Mouse (Mus musculus) heart, embryonic 10.5 days (tissue): ENCODE data around the gene Cep63. TPM values are rescaled to one million over a fixed set of nuclear protein-coding genes. Genes with fewer than 3 reads are reported as not detected.
A peak's percentile ranks its signal among the peaks of the same experiment; 100 is the strongest.

ENCODE experiments used
- DNase-seq: peaks from one replicate; pipeline ENCODE4 v3.0.0-alpha.2; 2017; ENCODE audit warnings: low spot score
- H3K27ac ChIP-seq: fragments of 300-500 bp; sonication (generic); 2 replicates; pipeline ENCODE4 v1.5.1; 2016; ENCODE audit warnings: mild to moderate bottlenecking
- H3K27me3 ChIP-seq: fragments of 300-500 bp; sonication (generic); 2 replicates; pipeline ENCODE4 v1.6.1; 2016; ENCODE audit warnings: mild to moderate bottlenecking; ENCODE audit not compliant: poor library complexity, insufficient read depth, severe bottlenecking
- H3K36me3 ChIP-seq: fragments of 300-500 bp; sonication (generic); 2 replicates; pipeline ENCODE4 v1.6.1; 2016; ENCODE audit warnings: mild to moderate bottlenecking, moderate library complexity
- H3K4me1 ChIP-seq: fragments of 300-500 bp; sonication (generic); 2 replicates; pipeline ENCODE4 v1.6.1; 2016; ENCODE audit warnings: mild to moderate bottlenecking
- H3K4me3 ChIP-seq: fragments of 300-500 bp; sonication (generic); 2 replicates; pipeline ENCODE4 v1.5.1; 2016; ENCODE audit warnings: mild to moderate bottlenecking, moderate library complexity
- H3K9me3 ChIP-seq: fragments of 300-500 bp; sonication (generic); 2 replicates; pipeline ENCODE4 v1.6.1; 2016; ENCODE audit warnings: mild to moderate bottlenecking, moderate library complexity
- WGBS: fragments of 180-500 bp; shearing (Covaris S2); methylation state at CpG from one replicate; pipeline ENCODE4 v1.1.7; 2016; 5-methylcytosine and 5-hydroxymethylcytosine counted together
- polyA plus RNA-seq: library from polyadenylated mRNA; unstranded; fragments of >200 nt; fragmentation: Nextera tagmentation; extraction: Ambion mirVana; gene quantifications from 2 replicates; pipeline ENCODE4 v1.2.1, GENCODE M21; 2016

Gene Cep63
- polyA plus RNA-seq, 1 experiment from 2014 or later: 53.4 TPM

- Histone ChIP-seq H3K36me3 (peaks cover 22% of the 10 kb centered on the region), H3K4me1 (0 out of 2 replicates have a peak, but pooled peaks cover 2% of the 10 kb centered on the region), H3K9me3 (no peaks in the 10 kb centered on the region), H3K27me3 (no peaks in the 10 kb centered on the region), H3K4me3 (no peak overlapping the region), H3K27ac (no peak overlapping the region)
- DNase-seq: peak; percentile 60
- 74% methylated on average over 6 of the region's 6 CpGs for WGBS
Observed at GRCm38 (mm10) chr9:102594667-102595393, 31.5 kb downstream of the Cep63 start.

DNA sequence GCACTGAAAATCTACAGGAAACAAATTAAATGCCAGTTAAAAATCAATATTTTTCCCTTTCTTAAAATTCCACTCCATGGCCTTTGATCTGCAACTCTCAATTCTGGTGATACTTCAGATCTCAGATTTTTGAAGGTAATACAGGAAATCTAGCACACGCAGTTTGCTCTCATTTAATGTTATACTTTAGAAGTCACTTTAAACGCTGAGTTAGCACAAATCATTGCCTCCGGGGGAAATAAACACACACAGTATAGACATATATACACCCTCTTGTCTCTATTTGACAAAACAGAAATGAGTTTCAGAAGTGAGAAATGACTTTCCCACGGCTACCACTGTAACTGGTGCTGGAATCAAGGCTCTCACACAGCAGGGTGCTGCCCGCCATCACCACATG lies 39.0 kb downstream of the Cep63 start:
- DNase-seq: no peak
- Histone ChIP-seq H3K27ac (no peak overlapping the region), H3K27me3 (no peaks in the 10 kb centered on the region), H3K4me3 (no peak overlapping the region), H3K4me1 (no peaks in the 10 kb centered on the region), H3K9me3 (no peaks in the 10 kb centered on the region), H3K36me3 (peaks cover 36% of the 10 kb centered on the region)
- WGBS: 93% methylated on average over 5 of the region's 5 CpGs

- no peak overlapping the region for H3K27ac ChIP-seq
- WGBS: 77% methylated on average over 12 of the region's 12 CpGs
- H3K4me3 ChIP-seq: no peak overlapping the region
- peaks cover 23% of the 10 kb centered on the region for H3K36me3 ChIP-seq
- H3K9me3 ChIP-seq: no peaks in the 10 kb centered on the region
- no peaks in the 10 kb centered on the region for H3K27me3 ChIP-seq
- no peak for DNase-seq
- peaks cover 4% of the 10 kb centered on the region for H3K4me1 ChIP-seq
Observed at GRCm38 (mm10) chr9:102581921-102582469, 44.3 kb downstream of the Cep63 start.

- H3K4me1 ChIP-seq: peaks cover 4% of the 10 kb centered on the region
- WGBS: 68% methylated on average over 5 of the region's 5 CpGs
- H3K27me3 ChIP-seq: no peaks in the 10 kb centered on the region
- no peak for DNase-seq
- no peaks in the 10 kb centered on the region for H3K36me3 ChIP-seq
- H3K9me3 ChIP-seq: no peaks in the 10 kb centered on the region
- no peak overlapping the region for H3K4me3 ChIP-seq
- H3K27ac ChIP-seq: 0 out of 2 replicates have a peak overlapping the region, but pooled peaks have one; percentile 32
Observed at GRCm38 (mm10) chr9:102577480-102577879, 48.9 kb downstream of the Cep63 start.

GRCm38 (mm10) chr9:102572888-102573287 lies 53.4 kb downstream of the Cep63 start:
- no peak for DNase-seq
- Histone ChIP-seq H3K36me3 (no peaks in the 10 kb centered on the region), H3K4me1 (no peaks in the 10 kb centered on the region), H3K27ac (no peak overlapping the region), H3K9me3 (no peaks in the 10 kb centered on the region), H3K27me3 (no peaks in the 10 kb centered on the region), H3K4me3 (no peak overlapping the region)
- 79% methylated on average over 5 of the region's 5 CpGs for WGBS

GRCm38 (mm10) chr9:102558463-102558862 lies 67.9 kb downstream of the Cep63 start:
- 90% methylated on average over 3 of the region's 3 CpGs for whole genome bisulfite sequencing
- no peak for DNase-seq
- Histone ChIP-seq H3K27me3 (peaks cover 5% of the 10 kb centered on the region), H3K36me3 (no peaks in the 10 kb centered on the region), H3K27ac (no peak overlapping the region), H3K9me3 (no peaks in the 10 kb centered on the region; the same call in 1 of the 2 replicates), H3K4me3 (no peak overlapping the region), H3K4me1 (no peaks in the 10 kb centered on the region)

DNA sequence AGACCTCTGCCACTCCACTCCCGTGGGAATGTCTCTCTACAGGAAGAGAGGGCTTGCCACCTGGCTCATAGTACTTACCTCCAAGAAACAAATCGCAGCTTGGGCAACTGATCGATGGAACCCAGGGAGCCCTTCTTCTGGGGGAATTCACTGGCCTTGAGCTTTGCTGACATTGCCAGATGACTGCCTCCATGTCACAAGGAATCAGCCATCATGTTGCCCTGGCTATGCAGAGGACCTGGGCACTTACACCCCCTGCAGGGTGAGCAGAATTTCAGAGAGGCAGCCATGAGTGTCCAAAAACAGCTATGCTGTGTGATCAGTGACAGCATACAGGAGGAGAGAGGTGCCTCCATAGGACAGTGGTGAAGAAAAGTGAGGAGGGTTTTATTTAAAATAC lies 72.6 kb downstream of the Cep63 start:
- no peak for DNase-seq
- Histone ChIP-seq H3K4me3 (no peak overlapping the region), H3K27ac (no peak overlapping the region), H3K4me1 (no peaks in the 10 kb centered on the region), H3K27me3 (peaks cover 24% of the 10 kb centered on the region), H3K36me3 (no peaks in the 10 kb centered on the region), H3K9me3 (no peaks in the 10 kb centered on the region; the same call in 1 of the 2 replicates)
- 84% methylated on average over 3 of the region's 3 CpGs for WGBS

- Histone ChIP-seq H3K4me3 (no peak overlapping the region), H3K27ac (no peak overlapping the region), H3K9me3 (no peaks in the 10 kb centered on the region), H3K36me3 (no peaks in the 10 kb centered on the region), H3K4me1 (no peaks in the 10 kb centered on the region), H3K27me3 (peaks cover 40% of the 10 kb centered on the region)
- 53% methylated on average over 10 of the region's 10 CpGs for WGBS
- DNase-seq: no peak
Observed at GRCm38 (mm10) chr9:102551771-102552170, 74.6 kb downstream of the Cep63 start.

- H3K4me1 ChIP-seq: peaks cover 5% of the 10 kb centered on the region
- no peak overlapping the region for H3K4me3 ChIP-seq
- H3K27me3 ChIP-seq: peaks cover 52% of the 10 kb centered on the region
- no peaks in the 10 kb centered on the region for H3K9me3 ChIP-seq
- H3K36me3 ChIP-seq: no peaks in the 10 kb centered on the region
- H3K27ac ChIP-seq: no peak overlapping the region
- 70% methylated on average over 8 of the region's 8 CpGs for WGBS
- no peak for DNase-seq
Observed at GRCm38 (mm10) chr9:102549211-102549610, 77.1 kb downstream of the Cep63 start.

GRCm38 (mm10) chr9:102547028-102547354 lies 79.3 kb downstream of the Cep63 start:
- H3K27ac ChIP-seq: no peak overlapping the region
- no peaks in the 10 kb centered on the region for H3K9me3 ChIP-seq
- peaks cover 13% of the 10 kb centered on the region for H3K4me1 ChIP-seq
- no peak for DNase-seq
- no peak overlapping the region for H3K4me3 ChIP-seq
- no peaks in the 10 kb centered on the region for H3K36me3 ChIP-seq
- WGBS: 63% methylated on average over 7 of the region's 7 CpGs
- peaks cover 70% of the 10 kb centered on the region for H3K27me3 ChIP-seq

DNA sequence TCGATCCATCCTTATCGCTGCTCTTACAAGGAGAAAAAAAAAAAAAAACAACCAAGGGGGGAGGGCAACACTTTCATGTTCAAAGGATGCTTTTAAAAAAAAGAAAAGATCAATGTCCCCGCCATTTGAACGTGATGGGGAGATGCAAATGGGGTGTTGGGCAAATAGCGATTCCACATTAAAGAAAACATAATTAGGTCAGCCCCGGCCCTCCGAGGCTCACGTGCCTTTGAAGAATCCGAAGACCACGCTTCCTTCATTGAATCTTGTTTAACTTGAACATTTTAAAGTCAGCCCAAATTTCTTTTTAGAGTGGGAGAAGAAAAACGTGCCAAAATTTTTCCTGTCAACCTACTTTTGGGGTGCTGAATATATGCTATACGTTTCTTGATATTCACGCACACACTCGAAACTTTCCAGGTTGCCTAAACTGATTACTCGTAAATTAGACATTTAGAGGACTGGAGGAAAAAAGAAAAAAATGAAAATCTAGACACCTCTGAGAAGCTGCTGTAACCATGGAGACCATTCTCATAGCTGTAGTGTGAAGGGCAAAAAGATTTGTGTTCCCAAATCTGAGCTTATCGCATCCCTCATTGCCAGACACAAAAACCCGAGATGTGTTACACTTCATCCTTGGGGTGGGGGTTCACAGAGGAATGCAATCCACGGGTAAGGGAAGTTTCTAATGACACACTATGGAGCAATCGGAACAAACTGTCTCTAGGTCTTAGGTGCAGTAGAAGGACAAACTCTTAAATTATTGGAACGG lies 79.9 kb downstream of the Cep63 start:
- H3K36me3 ChIP-seq: no peaks in the 10 kb centered on the region
- H3K27ac ChIP-seq: no peak overlapping the region
- DNase-seq: no peak
- no peak overlapping the region for H3K4me3 ChIP-seq
- WGBS: 77% methylated on average over 20 of the region's 20 CpGs
- H3K9me3 ChIP-seq: no peaks in the 10 kb centered on the region
- peaks cover 13% of the 10 kb centered on the region for H3K4me1 ChIP-seq
- peaks cover 73% of the 10 kb centered on the region for H3K27me3 ChIP-seq

DNA sequence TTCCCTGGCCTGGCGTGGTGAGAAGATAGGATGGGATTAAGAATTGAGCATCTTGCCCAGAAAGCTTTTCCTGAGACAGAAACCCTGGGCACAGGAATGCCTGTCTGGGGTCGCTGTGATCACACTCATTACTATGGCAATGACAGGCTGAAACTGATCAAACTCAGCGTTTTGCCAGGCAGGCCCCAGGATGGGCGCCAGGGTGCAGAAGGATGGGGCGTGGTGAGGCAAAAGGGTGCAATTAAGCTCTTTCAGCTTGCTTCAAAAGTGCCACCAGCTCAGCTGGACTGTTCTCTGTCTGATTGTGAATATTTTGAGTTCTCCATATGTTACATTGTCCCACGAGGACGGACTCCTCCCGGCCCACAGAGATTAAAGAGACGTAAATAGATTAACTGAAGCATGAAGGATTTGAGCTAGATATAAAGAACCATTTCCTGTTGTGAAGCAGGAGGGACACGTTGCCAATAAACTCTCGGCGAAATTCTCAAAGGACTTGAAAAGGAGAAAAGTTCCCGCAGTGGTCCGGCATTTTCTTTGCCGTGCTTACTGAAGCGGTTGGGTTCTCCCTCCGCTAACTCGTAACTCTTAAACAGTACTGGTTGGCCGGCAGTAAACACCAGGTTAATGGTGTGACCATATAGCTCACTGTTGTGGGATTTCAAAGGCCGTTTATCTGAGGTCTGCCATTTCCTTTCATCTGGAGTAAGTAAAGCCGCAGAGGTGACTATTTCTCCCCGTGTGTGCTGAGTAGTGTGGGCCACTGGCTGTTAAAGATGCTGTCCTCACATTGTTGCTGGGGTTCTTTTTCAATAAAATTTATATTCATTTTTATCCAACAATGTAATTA lies 80.7 kb downstream of the Cep63 start:
- no peaks in the 10 kb centered on the region for H3K36me3 ChIP-seq
- peaks cover 80% of the 10 kb centered on the region for H3K27me3 ChIP-seq
- 50% methylated on average over 22 of the region's 22 CpGs for WGBS
- peaks cover 13% of the 10 kb centered on the region for H3K4me1 ChIP-seq
- H3K27ac ChIP-seq: no peak overlapping the region
- H3K9me3 ChIP-seq: no peaks in the 10 kb centered on the region
- no peak overlapping the region for H3K4me3 ChIP-seq
- no peak for DNase-seq
